Mouse (Mus musculus) liver, adult (tissue): ENCODE results near the gene Thsd4.

ENCODE experiments used
- GATA4 ChIP-seq: IDR thresholded peaks from 2 replicates; pipeline ENCODE4 v1.6.1; 2014; ENCODE audit warnings: mild to moderate bottlenecking, low read length; ENCODE audit not compliant: insufficient replicate concordance

Thsd4 gene

DNA sequence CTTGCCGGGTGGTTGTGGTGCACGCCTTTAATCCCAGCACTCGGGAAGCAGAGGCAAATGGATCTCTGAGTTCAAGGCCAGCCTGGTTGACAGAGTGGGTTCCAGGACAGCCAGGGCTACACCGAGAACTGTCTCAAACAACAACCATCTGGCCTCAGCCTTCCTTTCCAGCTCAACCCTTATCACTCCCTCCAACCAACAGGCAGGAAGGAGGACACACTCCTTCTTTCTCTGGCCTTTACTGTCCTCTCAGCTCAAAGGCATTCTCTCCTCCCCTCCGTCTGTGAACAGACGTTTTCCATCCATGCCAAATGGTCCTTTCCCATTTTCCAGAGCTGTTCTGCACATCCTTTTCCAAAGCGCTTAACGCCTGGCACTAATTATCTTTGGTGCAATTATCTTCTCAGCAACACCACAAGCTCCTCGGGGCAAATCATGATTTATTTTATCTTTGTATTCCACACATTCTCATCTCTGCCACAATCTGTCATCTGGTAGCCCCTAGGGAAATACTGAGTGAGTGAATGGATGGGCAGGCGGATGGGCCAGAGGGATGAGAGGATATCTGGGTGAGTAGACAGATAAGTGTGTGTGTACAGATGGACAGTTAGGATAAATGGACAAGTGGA is 80.5 kb downstream of the Thsd4 start:
- TF ChIP-seq GATA4, result no peak

DNA sequence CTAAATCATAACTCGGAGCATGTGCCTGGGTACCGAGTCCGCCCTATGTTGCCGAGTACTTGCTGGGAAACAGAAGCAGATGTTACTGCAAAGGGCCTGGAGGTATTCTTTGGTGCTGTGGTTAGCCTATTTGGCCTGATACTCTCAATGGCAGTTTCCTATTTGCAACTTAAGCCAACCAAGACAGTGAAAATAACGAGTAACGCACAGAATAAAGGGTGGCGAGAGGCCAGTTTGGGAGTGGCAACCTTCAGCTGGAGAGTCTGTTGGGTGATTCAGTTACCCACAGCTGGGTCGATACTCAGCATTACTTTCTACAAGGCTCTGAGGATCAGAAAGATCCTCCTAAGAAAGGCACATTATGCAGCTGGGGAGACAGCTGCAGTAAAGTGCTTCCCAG is 81.3 kb downstream of the Thsd4 start:
- no peak for TF ChIP-seq GATA4

DNA sequence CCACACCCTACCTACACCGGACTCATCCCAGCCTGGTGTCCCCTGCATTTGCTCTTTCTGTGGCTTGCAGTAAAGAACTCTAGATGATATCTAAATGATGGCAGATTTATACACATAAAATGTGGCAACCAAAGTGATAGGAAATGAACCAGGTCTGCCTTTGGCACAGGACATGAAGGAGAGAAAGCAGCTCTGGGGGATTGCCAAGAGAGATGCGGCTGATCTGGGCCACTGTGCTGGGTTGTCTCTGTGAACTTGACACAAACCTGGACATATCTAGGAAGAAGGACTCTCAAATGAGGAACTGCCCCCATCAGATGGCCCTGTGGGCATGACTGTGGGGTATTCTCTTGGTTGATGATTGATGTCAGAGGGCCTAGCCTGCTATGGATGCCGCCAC is 85.6 kb downstream of the Thsd4 start:
- TF ChIP-seq GATA4, result no peak

DNA sequence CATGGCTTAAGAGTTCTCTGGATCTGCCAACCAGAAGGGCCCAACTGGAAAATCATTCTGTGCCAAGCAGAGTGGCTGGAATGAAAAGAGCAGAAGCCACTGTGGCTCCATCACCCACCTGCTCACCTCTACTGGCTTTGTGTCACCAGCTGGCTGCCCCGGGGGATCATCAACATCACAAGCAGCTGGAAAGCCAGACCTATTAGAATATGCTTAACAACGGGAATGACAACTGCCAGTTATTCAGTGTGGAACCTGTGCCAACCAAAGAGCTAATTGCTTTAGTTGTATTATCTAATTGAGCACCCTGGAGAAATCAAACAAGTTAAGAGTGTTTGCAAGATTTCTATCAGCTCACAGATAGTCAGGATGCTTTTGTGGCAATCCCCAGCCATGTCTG is 87.8 kb downstream of the Thsd4 start:
- no peak for TF ChIP-seq GATA4

DNA sequence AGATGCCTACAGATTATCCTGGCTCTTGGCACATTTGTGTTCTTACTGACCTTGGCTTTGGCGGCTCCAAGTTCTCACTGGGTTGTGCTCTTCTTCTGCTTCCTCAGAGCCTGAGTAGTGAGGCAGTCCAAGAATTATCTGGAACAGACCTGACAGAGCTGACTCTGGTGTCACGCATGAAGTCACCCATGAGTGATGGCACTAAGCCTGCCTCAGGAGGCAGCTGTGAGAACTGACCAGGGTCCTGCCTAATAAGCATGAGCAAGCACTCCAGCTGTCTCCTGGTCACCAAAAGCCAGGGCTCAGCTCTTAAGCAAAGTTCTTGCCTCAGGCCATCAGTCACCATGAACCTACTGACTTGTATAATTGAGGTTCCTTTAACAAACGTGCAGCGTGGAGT is 89.9 kb downstream of the Thsd4 start:
- no peak for TF ChIP-seq GATA4

DNA sequence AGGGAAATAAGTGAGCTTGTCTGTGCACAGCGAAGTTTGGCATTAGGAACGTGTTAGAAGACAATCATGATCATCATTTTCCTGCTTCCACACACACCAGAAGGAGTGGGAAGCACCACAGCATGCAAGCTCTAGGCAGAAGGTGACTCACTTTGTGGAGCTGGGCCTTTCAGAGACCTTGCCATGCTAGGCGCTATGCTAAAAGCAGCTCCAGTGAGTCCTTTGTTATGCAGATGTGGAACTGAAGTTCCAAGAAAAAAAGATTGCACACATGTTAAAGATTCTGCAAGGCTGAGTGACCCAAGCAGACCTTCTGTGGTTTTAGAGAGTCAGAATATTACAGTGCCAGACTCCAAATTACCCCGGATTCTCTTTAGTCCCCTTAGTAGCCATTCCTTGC is 91.8 kb downstream of the Thsd4 start:
- TF ChIP-seq GATA4, result no peak

DNA sequence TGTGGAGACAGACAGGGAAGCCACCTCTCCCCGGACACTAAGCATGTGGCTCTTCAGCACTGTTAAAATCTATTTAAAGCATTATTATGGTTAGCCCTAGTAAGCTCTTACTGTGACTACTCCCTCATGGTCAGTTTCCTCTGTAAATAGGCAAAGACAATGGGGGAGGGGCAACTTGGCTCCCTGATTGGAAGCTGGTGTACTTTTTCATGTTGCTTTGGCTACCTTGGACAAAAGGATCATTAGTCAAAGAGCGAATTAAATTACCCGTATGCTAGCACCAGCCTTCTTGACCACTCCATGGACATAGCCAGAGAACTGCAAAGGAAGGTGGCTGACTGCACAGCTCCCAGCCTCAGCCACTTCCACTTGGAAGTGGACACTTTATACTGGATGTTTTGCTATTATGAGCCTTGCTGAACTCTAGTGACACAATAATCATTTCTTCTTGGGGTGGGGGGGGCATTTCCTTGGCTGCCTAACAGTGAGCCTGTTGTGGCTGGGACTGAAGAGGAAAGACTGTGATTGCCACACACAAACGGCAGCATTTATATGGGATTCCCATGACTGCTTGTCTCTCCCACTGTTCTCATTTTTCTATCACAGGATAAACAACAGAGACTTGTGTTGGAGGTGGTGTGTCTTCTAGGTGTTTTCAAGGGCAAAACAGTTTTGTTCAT is 107.6 kb downstream of the Thsd4 start:
- TF ChIP-seq GATA4, result no peak

DNA sequence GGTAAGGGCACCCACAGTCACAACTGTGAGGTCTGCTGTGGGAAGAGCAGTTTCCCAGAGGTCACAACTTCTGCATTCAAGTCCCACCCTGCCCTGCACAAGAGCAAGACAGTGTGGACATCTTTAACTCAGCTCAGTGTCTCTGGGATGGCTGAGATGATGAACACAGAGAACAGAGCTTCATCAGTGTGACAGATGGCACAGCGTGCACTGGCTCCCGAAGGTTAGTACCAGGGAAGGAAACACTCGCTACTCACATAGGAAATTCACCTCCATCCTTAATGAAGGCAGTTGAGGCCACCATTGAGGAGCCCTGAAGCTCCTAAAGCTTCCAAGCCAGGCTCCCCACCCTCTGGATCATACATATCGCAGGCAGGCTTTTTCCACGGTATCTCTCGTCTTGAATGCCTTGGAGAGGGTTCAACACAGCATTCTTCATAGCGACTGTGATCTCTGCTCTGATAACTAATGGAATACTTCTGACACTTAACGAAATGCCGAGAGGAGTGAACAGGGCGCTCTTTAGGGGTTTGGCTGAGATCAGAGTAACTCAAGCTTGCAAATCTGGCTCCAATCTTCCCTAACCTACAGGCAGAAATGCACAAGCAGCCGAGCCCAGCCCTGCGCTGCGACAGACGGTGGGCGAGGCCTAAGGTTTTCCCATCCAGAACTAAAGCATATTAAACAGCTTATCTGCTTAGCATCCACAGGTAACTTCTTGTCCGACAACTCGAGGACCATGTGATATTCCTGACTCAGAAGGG is 110.8 kb downstream of the Thsd4 start:
- TF ChIP-seq GATA4, result no peak

DNA sequence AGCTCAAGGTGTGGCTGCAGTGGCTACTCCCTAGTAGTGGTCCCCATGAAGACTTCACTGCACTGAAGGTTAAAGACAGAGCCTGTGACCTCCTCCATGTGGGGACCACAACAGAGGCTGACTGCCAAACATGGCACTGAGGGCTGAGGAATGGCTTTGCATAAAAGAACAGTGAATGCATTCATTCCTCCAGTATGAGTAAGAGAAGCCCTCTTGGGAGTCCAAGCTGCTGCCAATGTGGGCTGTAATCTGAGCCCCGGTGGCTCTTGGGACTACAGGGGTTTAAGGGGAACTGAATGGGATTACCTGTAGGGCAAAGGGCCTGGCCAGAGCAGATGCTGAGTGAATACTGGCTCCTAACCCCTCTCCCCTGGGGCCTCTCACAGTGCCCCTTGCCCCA is 114.5 kb downstream of the Thsd4 start:
- no peak for TF ChIP-seq GATA4

DNA sequence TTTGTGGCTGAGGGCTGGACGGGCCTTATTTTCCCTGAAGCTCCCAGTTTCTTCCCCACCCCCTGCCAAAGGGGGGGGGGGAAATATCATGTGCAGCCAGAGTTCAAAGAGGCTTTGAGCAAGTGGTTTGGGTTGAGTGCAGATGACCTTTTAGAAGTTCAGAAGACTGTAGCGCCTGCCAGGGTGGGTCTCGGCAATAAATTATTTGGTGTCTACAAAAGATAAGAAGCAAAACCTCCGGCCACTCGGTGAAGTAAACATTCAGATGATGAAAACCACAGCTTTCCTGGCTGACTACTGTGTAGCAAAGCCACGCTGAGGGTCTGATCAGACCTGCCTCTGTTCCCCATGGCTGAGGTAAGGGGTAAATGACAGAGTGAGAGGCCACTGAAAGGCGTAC is 116.1 kb downstream of the Thsd4 start:
- TF ChIP-seq GATA4, result no peak

DNA sequence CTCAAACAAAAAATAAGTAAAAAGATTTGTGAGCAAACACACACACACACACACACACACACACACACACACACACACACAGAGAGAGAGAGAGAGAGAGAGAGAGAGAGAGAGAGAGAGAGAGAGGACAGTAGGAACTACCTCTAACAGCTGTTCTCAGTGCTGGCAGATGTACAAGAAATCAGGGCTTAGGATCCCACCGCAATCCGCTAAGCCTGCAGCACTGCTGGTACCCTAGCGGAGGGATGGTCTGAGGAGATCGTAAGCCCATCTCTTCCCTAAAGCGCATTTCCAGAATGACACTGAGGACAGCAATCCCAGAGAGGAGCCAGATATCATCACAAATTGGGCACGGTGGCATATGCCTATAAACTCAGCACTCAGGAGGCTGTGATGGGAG is 119.2 kb downstream of the Thsd4 start:
- TF ChIP-seq GATA4, result no peak

DNA sequence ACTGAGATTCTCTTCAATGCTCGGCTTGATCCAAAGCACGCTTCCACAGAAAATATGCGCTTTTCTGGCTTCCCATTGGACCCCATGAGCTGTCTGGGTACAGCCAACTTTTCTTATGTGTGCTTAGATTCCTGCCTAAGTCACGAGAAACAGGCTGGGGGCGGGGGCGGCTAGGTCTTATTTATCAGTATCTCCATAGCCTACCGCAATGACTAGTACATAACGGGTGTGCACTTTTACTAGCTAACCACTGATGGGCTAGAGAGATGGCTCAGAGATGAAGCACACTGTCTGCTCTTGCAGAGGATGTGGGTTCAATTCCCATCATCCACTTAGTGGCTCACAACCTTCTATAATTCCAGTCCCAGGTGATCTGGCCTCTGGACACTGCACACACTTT is 121.8 kb downstream of the Thsd4 start:
- no peak for TF ChIP-seq GATA4

DNA sequence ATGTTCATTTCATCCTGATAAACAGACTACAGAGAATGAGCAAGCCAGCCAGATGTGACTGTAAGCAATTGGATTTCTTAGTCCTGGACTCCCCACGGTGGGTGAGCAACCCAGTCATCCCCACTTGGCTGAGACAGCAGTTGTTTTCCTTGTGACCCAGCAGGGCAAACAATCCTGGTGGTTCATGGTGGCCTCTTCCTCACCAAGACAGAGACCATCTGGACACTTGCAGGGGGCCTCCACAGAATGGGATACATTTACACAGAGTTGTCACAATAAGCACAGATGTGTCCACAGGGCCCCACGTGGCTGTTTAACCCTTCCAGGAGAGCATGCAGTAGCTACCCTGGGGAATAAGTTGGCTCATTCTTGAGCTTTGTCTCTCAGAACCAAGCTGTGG is 123.8 kb downstream of the Thsd4 start:
- no peak for TF ChIP-seq GATA4

DNA sequence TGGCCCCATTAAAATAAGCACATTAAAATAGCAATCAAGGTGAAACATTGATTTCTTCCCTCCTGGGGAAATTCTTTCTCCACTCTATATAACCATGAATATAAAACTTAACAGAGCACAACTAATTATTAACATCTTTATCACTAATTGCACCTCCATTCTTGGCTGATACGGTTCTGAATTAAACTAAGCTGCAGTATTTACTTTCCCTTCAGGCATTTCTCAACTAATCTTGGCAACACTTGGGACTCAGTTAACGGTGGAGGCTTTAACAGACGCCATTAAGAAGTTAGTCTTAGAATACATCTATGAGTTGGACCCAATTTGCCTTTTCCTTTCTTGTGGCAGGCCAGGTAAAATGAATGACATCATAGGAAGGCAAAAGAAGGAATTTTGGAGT is 125.8 kb downstream of the Thsd4 start:
- TF ChIP-seq GATA4, result no peak

DNA sequence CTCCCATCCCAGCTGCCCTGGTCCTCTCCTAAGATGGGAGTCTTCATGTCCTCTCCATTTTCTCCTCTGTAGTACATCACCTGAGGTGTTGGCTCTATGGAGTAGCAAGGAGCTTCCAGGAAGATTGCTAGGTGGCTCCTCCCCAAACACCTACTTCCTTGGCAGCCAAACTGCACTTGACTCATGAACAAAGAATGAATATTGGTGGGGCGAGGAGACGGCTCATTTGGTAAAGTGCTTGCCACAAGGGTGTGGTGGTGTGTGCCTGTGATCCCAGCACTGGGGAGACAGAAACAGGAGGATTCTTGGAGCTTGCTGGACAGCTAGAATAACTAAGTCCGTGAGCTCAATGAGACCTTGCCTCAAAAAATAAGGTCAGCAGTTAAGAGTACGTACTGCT is 128.9 kb downstream of the Thsd4 start:
- TF ChIP-seq GATA4, result no peak

DNA sequence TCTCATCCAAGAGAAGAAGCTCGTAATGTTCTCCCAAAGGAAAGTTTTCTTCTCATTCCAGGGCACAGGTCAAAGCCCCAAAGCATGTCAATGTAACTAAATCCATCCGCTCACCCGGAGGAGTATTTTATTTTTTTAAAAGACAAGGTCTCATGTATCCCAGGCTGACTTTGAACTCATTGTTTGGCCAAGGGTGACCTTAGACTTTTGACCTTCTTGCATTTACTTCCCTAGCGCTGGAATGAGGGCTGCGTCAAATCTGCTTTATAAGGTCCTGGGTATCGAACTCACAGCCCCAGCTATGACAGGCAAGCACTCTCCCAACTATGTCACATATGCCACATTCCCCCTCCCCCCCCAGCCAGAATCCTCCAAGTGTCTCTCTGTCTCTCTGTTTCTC is 137.1 kb downstream of the Thsd4 start:
- no peak for TF ChIP-seq GATA4
